Mouse (Mus musculus): Measurements from ENCODE around the gene Spata31d1d.

- TF ChIP-seq CTCF (IDR thresholded peaks at IDR 0.05) (peak; percentile 60), EP300 (IDR thresholded peaks at IDR 0.05) (no peak)
Observed at GRCm38 (mm10) chr13:59741697-59742096, 10.1 kb upstream of the Spata31d1d start.
